Mouse (Mus musculus) heart, embryonic 13.5 days (tissue): Measurements from ENCODE around the gene Traf3. TPM values are rescaled to one million over a fixed set of nuclear protein-coding genes. Genes with fewer than 3 reads are reported as not detected.

Source experiments
- ATAC-seq: fragments of 200-750 bp; cut with Nextera tagmentation; 2 replicates; pipeline ENCODE4 v1.8.0; 2017; ENCODE audit warnings: moderate TSS enrichment; ENCODE audit not compliant: insufficient number of reproducible peaks, low FRiP score, low TSS enrichment; ENCODE audit errors: extremely low read depth
- H3K27ac ChIP-seq: fragments of 300-500 bp; sonication (generic); replicated peaks from 2 replicates; pipeline ENCODE4 v1.5.1; 2015; ENCODE audit warnings: moderate library complexity, mild to moderate bottlenecking, inconsistent platforms
- H3K27me3 ChIP-seq: fragments of 300-500 bp; sonication (generic); replicated peaks from 2 replicates; pipeline ENCODE4 v1.6.1; 2015; ENCODE audit warnings: mild to moderate bottlenecking, inconsistent platforms
- H3K36me3 ChIP-seq: fragments of 300-500 bp; sonication (generic); 2 replicates; pipeline ENCODE4 v1.6.1; 2015; ENCODE audit warnings: mild to moderate bottlenecking, inconsistent platforms
- H3K4me1 ChIP-seq: fragments of 300-500 bp; sonication (generic); 2 replicates; pipeline ENCODE4 v1.6.1; 2015; ENCODE audit warnings: inconsistent platforms
- H3K4me2 ChIP-seq: fragments of 300-500 bp; sonication (generic); 2 replicates; pipeline ENCODE4 v1.6.1; 2015; ENCODE audit warnings: inconsistent platforms, mild to moderate bottlenecking, moderate library complexity
- H3K4me3 ChIP-seq: fragments of 300-500 bp; sonication (generic); 2 replicates; pipeline ENCODE4 v1.5.1; 2015; ENCODE audit warnings: moderate library complexity, mild to moderate bottlenecking, inconsistent platforms
- H3K9ac ChIP-seq: fragments of 300-500 bp; sonication (generic); 2 replicates; pipeline ENCODE4 v1.6.1; 2015; ENCODE audit warnings: inconsistent platforms, mild to moderate bottlenecking, moderate library complexity
- H3K9me3 ChIP-seq: fragments of 300-500 bp; sonication (generic); 2 replicates; pipeline ENCODE4 v1.6.1; 2016; ENCODE audit warnings: inconsistent platforms
- WGBS: fragments of 180-500 bp; shearing (Covaris S2); methylation state at CpG from one replicate; pipeline ENCODE4 v1.1.7; 2015; ENCODE audit warnings: mixed read lengths; 5-methylcytosine and 5-hydroxymethylcytosine counted together
- polyA plus RNA-seq: library from polyadenylated mRNA; unstranded; fragments of >200 nt; fragmentation: Nextera tagmentation; extraction: Ambion mirVana; gene quantifications from 2 replicates; pipeline ENCODE4 v1.2.1, GENCODE M21; 2015

Gene Traf3
- polyA plus RNA-seq, 1 experiment from 2014 or later = 6.0 TPM

GRCm38 (mm10) chr12:111154641-111155040 lies 11.5 kb upstream of the Traf3 start:
- 62% methylated on average over 6 of the region's 6 CpGs for WGBS
- no peaks in the 10 kb centered on the region for H3K9me3 ChIP-seq
- ATAC-seq = no peak

GRCm38 (mm10) chr12:111155756-111156155 lies 10.4 kb upstream of the Traf3 start:
- WGBS = 90% methylated on average over 1 of the region's 1 CpGs
- H3K27ac ChIP-seq = no peak overlapping the region
- peaks cover 5% of the 10 kb centered on the region; the same call in 1 of the 2 replicates for H3K4me1 ChIP-seq
- no peaks in the 10 kb centered on the region for H3K27me3 ChIP-seq
- no peak overlapping the region for H3K4me3 ChIP-seq
- no peak for ATAC-seq
- H3K4me2 ChIP-seq = no peak overlapping the region
- no peaks in the 10 kb centered on the region for H3K36me3 ChIP-seq
- H3K9ac ChIP-seq = no peak overlapping the region
- no peaks in the 10 kb centered on the region for H3K9me3 ChIP-seq

More at GRCm38 (mm10) chr12:111154641-111155040, 11.5 kb upstream of the Traf3 start:
- no peak overlapping the region for H3K4me2 ChIP-seq
- H3K27ac ChIP-seq = no peak overlapping the region
- no peak overlapping the region for H3K4me3 ChIP-seq
- no peaks in the 10 kb centered on the region for H3K27me3 ChIP-seq
- no peak overlapping the region for H3K9ac ChIP-seq
- peaks cover 8% of the 10 kb centered on the region; the same call in 1 of the 2 replicates for H3K4me1 ChIP-seq
- H3K36me3 ChIP-seq = no peaks in the 10 kb centered on the region

GRCm38 (mm10) chr12:111159659-111160428 lies 6.3 kb upstream of the Traf3 start:
- no peak overlapping the region for H3K4me2 ChIP-seq
- no peaks in the 10 kb centered on the region for H3K27me3 ChIP-seq
- no peak overlapping the region for H3K27ac ChIP-seq
- H3K4me1 ChIP-seq = peaks cover 23% of the 10 kb centered on the region
- H3K9me3 ChIP-seq = no peaks in the 10 kb centered on the region
- no peaks in the 10 kb centered on the region for H3K36me3 ChIP-seq
- H3K9ac ChIP-seq = no peak overlapping the region
- ATAC-seq = no peak
- WGBS = 56% methylated on average over 12 of the region's 12 CpGs
- H3K4me3 ChIP-seq = no peak overlapping the region

GRCm38 (mm10) chr12:111160871-111161270 lies 5.3 kb upstream of the Traf3 start:
- H3K4me1 ChIP-seq = peaks cover 31% of the 10 kb centered on the region
- WGBS = 86% methylated on average over 10 of the region's 10 CpGs

GRCm38 (mm10) chr12:111161943-111162311 lies 4.2 kb upstream of the Traf3 start:
- no peak for ATAC-seq
- Histone ChIP-seq H3K9me3 (no peaks in the 10 kb centered on the region), H3K4me3 (peak overlapping the region; percentile 36), H3K27me3 (no peaks in the 10 kb centered on the region), H3K36me3 (no peaks in the 10 kb centered on the region), H3K27ac (peak overlapping the region; percentile 53; the same call in 1 of the 2 replicates), H3K4me1 (peaks cover 31% of the 10 kb centered on the region), H3K4me2 (peak overlapping the region; percentile 64), H3K9ac (peak overlapping the region; percentile 76)
- WGBS = 38% methylated on average over 7 of the region's 7 CpGs

More at GRCm38 (mm10) chr12:111160871-111161270, 5.3 kb upstream of the Traf3 start:
- no peaks in the 10 kb centered on the region for H3K9me3 ChIP-seq
- no peaks in the 10 kb centered on the region for H3K36me3 ChIP-seq
- H3K27me3 ChIP-seq = no peaks in the 10 kb centered on the region
- no peak overlapping the region for H3K4me3 ChIP-seq
- no peak for ATAC-seq
- H3K27ac ChIP-seq = no peak overlapping the region
- H3K9ac ChIP-seq = no peak overlapping the region
- H3K4me2 ChIP-seq = no peak overlapping the region

- no peak for ATAC-seq
- WGBS = 10% methylated on average over 16 of the region's 16 CpGs
These were observed 3.7 kb upstream of the Traf3 start for GRCm38 (mm10) chr12:111162312-111163061.

GRCm38 (mm10) chr12:111164310-111164751 lies 1.8 kb upstream of the Traf3 start:
- WGBS = 2% methylated on average over 13 of the region's 13 CpGs
- Histone ChIP-seq H3K4me1 (peaks cover 46% of the 10 kb centered on the region), H3K9me3 (no peaks in the 10 kb centered on the region), H3K36me3 (no peaks in the 10 kb centered on the region), H3K27me3 (no peaks in the 10 kb centered on the region), H3K4me2 (peak overlapping the region; percentile 67), H3K9ac (peak overlapping the region; percentile 71), H3K27ac (peak overlapping the region; percentile 81; the same call in 1 of the 2 replicates), H3K4me3 (peak overlapping the region; percentile 50)
- peak; percentile 61; the same call in 1 of the 2 replicates for ATAC-seq

More at GRCm38 (mm10) chr12:111162312-111163061, 3.7 kb upstream of the Traf3 start:
- peak overlapping the region; percentile 64 for H3K4me2 ChIP-seq
- H3K27ac ChIP-seq = peak overlapping the region; percentile 53
- H3K9me3 ChIP-seq = no peaks in the 10 kb centered on the region
- H3K9ac ChIP-seq = peak overlapping the region; percentile 76
- H3K4me1 ChIP-seq = peaks cover 37% of the 10 kb centered on the region
- H3K27me3 ChIP-seq = no peaks in the 10 kb centered on the region
- peak overlapping the region; percentile 36 for H3K4me3 ChIP-seq
- H3K36me3 ChIP-seq = no peaks in the 10 kb centered on the region

- H3K36me3 ChIP-seq = no peaks in the 10 kb centered on the region
- 61% methylated on average over 10 of the region's 10 CpGs for WGBS
These were observed 891 bp upstream of the Traf3 start for GRCm38 (mm10) chr12:111165146-111165812.

GRCm38 (mm10) chr12:111166681-111167289 lies 615 bp downstream of the Traf3 start:
- no peaks in the 10 kb centered on the region for H3K27me3 ChIP-seq
- H3K36me3 ChIP-seq = peaks cover 4% of the 10 kb centered on the region; the same call in 1 of the 2 replicates
- H3K27ac ChIP-seq = peak overlapping the region; percentile 81
- peak overlapping the region; percentile 93 for H3K9ac ChIP-seq
- no peaks in the 10 kb centered on the region for H3K9me3 ChIP-seq
- H3K4me2 ChIP-seq = peak overlapping the region; percentile 96
- ATAC-seq = no peak
- H3K4me3 ChIP-seq = peak overlapping the region; percentile 79
- peaks cover 45% of the 10 kb centered on the region for H3K4me1 ChIP-seq
- under 1% methylated on average over 44 of the region's 48 CpGs for WGBS

More at GRCm38 (mm10) chr12:111165146-111165812, 891 bp upstream of the Traf3 start:
- H3K27ac ChIP-seq = peak overlapping the region; percentile 81
- H3K4me3 ChIP-seq = peak overlapping the region; percentile 79
- H3K27me3 ChIP-seq = no peaks in the 10 kb centered on the region
- H3K4me2 ChIP-seq = peak overlapping the region; percentile 96
- H3K9me3 ChIP-seq = no peaks in the 10 kb centered on the region
- H3K4me1 ChIP-seq = peaks cover 46% of the 10 kb centered on the region
- ATAC-seq = no peak
- H3K9ac ChIP-seq = peak overlapping the region; percentile 93

GRCm38 (mm10) chr12:111168891-111169290 lies 2.7 kb downstream of the Traf3 start:
- Histone ChIP-seq H3K9me3 (no peaks in the 10 kb centered on the region), H3K4me3 (no peak overlapping the region), H3K4me1 (peaks cover 30% of the 10 kb centered on the region), H3K27me3 (no peaks in the 10 kb centered on the region), H3K36me3 (peaks cover 5% of the 10 kb centered on the region; the same call in 1 of the 2 replicates), H3K9ac (no peak overlapping the region), H3K4me2 (no peak overlapping the region), H3K27ac (no peak overlapping the region)
- ATAC-seq = no peak
- 88% methylated on average over 4 of the region's 4 CpGs for WGBS
